Mouse (Mus musculus) brain, embryonic 14.5 days (tissue): Measurements from ENCODE around the gene Creb3l2. TPM values are rescaled to one million over a fixed set of nuclear protein-coding genes. Genes with fewer than 3 reads are reported as not detected.
A peak's percentile ranks its signal among the peaks of the same experiment; 100 is the strongest.

Experiments used
- DNase-seq: peaks from one replicate; pipeline ENCODE4 v3.0.0-alpha.2; 2011; ENCODE audit warnings: low read depth
- CTCF ChIP-seq: fragments of 200-500 bp; IDR thresholded peaks from 2 replicates; pipeline ENCODE4 v1.5.1; 2012; ENCODE audit warnings: inconsistent platforms, mild to moderate bottlenecking, moderate library complexity, borderline replicate concordance; ENCODE audit not compliant: insufficient read depth, insufficient read length; ENCODE audit errors: extremely low read depth
- POLR2A ChIP-seq: fragments of 200-500 bp; IDR thresholded peaks from 2 replicates; pipeline ENCODE4 v1.6.1; 2012; ENCODE audit warnings: mild to moderate bottlenecking, inconsistent platforms, borderline replicate concordance; ENCODE audit not compliant: poor library complexity, insufficient read depth, insufficient read length, severe bottlenecking; ENCODE audit errors: extremely low read depth
- polyA plus RNA-seq: library from polyadenylated mRNA; depleted of rRNA; stranded (reverse); fragments of >200 nt; gene quantifications from 2 replicates; pipeline ENCODE4 v1.2.3, GENCODE M21; 2012; rRNA removed

Gene Creb3l2
- polyA plus RNA-seq, 1 experiment: 6.4 TPM

GRCm38 (mm10) chr6:37298982-37299381 lies 143.0 kb downstream of the Creb3l2 start:
- no peak for DNase-seq
- no peak for TF ChIP-seq POLR2A

GRCm38 (mm10) chr6:37297744-37298482 lies 144.0 kb downstream of the Creb3l2 start:
- TF ChIP-seq CTCF (no peak), POLR2A (no peak)
- DNase-seq: peak; percentile 68

DNA sequence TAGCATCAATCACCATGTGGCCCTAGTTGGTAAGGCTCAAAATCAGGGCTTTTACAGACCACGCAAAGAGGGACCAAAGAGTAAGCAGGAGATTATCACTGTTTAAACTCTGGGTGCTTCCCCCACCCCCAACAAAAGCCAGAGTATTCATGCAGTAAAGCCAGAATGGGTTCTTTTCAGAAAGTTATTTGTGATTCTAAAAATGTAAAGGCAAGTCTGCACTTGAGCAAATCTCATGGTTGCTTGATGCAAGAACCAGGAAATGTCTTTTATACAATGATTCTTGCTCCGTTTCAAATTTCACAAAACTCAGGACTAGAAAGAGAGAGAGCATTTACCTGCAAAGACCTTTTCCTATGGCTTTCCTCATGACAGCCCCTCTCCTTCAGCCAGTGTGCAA lies 149.9 kb downstream of the Creb3l2 start:
- no peak for DNase-seq
- TF ChIP-seq CTCF (no peak), POLR2A (no peak)

DNA sequence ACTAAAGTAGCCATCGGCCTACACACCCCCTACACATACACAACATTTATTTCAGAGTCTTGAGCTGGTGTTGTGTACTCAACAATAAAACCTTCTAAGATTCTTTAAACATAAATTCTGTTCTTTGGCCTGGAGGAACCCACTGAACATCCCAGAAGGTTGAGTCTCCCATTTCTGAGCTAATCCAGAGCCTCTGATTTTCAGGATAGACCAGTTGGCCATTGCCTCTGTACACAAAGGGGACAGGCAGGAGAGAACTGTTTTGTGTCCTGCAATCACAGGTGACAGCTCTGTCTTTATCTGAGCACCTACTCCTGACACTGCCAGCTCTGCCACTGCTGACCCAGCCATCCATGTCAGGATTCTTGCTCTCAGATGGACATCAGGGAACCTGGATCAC lies 150.8 kb downstream of the Creb3l2 start:
- TF ChIP-seq CTCF (no peak), POLR2A (no peak)
- no peak for DNase-seq

GRCm38 (mm10) chr6:37290691-37291090 lies 151.3 kb downstream of the Creb3l2 start:
- TF ChIP-seq CTCF (no peak), POLR2A (no peak)

DNA sequence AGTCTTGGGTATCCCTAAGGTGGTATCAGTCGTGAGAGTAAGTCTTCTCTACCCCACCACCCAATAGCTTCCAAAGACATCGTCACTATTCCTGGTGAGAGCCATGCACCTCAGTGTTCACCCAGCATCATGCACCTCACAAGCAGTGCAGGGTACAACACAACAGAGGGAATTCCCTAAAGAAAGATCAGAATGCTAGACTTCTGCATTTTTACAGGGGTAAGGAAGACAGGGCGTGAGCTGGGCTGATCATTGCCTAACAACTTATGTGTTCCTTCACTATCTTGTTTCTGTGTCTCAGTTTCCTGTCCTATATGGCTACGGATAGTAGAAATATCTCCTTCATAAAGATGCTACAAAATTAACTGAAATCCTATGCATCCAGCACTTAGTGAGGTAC lies 155.8 kb downstream of the Creb3l2 start:
- TF ChIP-seq CTCF (no peak), POLR2A (no peak)
- DNase-seq: no peak

More at GRCm38 (mm10) chr6:37290691-37291090, 151.3 kb downstream of the Creb3l2 start:
- DNase-seq: no peak

GRCm38 (mm10) chr6:37284879-37285278 lies 157.1 kb downstream of the Creb3l2 start:
- TF ChIP-seq POLR2A: no peak
- no peak for TF ChIP-seq CTCF

GRCm38 (mm10) chr6:37283336-37283735 lies 158.6 kb downstream of the Creb3l2 start:
- DNase-seq: no peak
- TF ChIP-seq CTCF (no peak), POLR2A (no peak)

More at GRCm38 (mm10) chr6:37284879-37285278, 157.1 kb downstream of the Creb3l2 start:
- DNase-seq: no peak

DNA sequence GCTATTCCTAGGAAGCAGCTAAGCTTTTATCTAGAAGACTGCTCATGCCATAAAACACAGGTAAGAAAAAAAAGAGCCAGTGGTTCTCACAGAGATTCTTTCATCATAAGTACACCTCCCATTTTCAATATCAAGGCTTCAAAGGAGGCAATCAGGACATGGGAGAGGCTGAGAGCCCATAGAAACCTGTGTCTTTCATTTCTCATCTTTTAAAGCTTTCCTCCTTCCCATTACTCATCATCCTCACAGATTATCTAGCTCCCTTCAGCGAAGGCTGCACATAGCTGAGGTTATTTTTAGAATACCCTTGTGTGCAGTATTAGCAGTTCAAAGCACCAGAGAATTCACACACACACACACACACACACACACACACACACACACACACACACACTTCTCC lies 159.3 kb downstream of the Creb3l2 start:
- TF ChIP-seq POLR2A (no peak), CTCF (no peak)
- DNase-seq: no peak

Other genes with a start within 250 kb of the Creb3l2 start
- gene Dgki, start 142.0 kb downstream of the Creb3l2 start, polyA plus RNA-seq: 4.5 and 6.5 TPM in 2 replicates
- gene Akr1d1, start 88.0 kb upstream of the Creb3l2 start, polyA plus RNA-seq: not detected in 2 replicates